Mouse (Mus musculus): ENCODE results near the gene Olfr923.
"Not testable (repeated sequence)": the region's sequence is repeated elsewhere in the genome, so short reads cannot be mapped to it uniquely, and the experiment has no call there.

Gene Olfr923

DNA sequence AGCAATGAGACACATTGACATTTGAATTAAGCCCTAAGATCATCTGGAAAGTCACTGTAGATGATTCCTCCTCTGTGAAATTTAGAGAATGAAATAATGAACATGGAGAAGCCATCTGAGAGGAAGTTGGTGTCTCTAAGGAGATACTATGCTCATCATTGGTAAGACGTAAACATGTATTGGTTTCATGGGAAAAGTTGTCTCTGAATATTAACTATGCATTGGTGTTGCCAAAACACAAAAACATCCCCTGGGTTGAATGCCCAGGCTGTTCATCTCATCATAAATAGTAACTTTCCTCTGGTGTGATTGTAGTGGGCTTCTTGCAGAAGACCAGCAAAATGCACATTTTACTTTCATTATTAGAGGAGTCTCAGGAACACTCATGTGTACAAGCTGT lies at the start of gene Olfr923:
Olfr923 (plus strand) TSS at position 301 of the 400 bp plus-strand sequence.
- no peak for DNase-seq (ENCODE audit: low spot score)

DNA sequence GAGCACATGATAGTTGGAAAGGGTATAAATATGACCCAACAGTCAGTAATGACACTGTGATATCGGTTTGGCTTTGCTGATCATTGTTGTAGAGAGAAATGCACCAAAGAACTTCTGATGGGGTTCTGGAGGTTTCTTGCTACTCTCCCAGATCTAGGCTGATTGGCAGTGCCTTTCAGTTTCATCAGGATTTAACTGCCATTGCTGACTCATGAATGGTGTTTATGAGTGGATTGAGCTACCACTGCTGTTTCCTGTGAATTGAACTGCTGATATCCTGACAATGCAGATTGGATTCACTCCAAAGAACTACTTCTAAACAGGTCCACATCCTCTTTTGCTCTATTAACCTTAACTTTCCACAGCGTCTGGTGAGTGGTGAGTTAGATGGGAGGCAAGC lies 33.7 kb upstream of the Olfr923 start:
- no peak for DNase-seq (ENCODE audit: low spot score)

DNA sequence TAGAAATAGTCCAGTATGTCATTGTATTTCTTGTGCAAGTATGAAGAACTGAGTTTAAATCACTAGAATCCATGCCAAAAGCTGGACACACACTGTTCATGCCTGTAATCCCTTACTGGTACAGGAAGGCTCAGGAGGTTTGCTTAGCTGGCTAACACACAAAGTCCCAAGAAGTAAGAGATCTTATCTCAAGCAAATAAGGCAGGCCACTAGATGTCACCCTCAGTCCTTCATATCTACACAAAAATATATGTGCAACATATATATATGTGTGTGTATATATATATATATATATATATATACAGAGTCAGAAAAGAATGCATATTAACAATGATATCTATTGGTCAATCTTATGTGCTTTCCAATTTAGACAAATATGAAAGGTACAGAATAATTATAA lies 20.6 kb upstream of the Olfr923 start:
- no peak for DNase-seq (ENCODE audit: low spot score)

DNA sequence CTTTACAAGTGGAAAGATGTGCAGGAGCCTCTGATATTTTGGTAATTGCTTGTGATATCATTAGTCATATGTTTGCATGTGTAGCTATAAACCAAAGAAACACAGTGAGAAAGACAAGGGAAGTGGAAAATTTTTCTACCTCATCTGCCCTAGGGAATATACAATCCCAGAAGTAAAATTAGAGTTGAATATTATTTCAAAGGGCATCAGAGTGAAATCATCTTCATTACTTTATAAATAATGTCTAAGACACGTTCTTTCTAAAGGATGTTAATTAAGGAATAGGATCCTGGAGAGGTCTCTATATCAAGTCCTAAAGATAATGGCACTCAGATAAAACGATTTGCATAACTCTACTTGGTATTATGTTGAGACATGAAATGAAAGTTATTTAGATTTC lies 12.0 kb upstream of the Olfr923 start, which contains the start of gene Olfr922:
Olfr922 (plus strand) TSS at position 301 of the 400 bp plus-strand sequence.
- DNase-seq (ENCODE audit: low spot score) = no peak

DNA sequence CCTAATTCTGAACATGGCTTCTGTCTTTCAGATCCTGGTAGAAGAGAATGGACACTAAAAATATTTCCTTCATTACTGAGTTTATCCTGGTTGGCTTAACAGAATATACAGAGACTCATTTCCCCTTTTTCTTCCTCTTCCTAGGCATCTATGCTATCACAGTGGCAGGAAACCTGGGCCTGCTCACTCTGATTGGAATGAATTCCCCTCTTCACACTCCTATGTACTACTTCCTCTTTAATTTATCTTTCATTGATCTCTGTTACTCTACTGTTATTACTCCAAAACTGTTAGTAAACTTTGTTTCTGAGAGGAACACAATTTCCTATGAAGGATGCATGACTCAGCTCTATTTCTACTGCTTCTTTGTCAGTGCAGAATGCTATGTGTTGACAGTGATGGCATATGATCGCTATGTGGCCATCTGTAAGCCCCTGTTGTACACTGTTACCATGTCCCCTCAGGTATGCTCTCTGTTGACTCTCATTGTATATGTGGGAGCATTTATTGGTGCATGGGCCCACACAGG lies 10.8 kb upstream of the Olfr923 start:
- no peak for DNase-seq (ENCODE audit: low spot score)

DNA sequence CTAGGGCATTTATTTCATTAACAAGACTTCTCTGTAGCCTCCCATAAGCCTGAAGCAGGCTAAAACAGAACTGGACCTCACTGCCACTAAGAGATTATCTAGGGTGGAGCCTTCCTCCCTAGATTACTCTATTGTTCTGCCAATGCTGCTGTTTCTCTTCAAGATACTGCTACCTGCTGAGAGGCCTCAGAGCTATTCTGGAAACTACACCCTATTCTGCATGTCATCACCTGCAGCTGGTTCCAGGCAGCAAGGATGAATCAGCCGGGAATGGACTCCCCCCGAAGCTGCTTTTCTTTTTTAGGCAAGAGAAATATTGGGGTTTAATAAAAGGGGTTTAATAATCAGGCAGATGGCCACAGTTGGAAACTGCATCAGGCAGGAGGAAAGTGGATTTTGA lies 6.7 kb downstream of the Olfr923 start:
- DNase-seq (ENCODE audit: low spot score) = no peak

DNA sequence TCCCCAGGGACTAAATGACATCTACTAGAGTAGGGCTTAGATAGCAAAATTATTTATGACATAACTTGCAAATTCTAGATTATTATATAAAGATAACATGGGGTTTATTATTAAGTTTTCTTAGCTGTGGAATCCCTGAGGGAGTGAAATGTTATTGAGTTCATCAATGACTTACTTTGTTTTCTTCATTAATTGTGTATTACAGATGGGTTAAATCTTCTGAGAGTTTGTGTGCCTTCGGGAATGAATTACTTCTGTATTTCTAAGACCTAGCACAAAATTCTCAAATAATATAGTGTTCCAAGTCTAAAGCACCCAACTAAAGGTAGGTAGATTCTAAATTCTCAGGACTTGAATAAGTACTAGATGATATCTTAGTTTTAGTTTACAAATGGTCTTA lies 17.8 kb downstream of the Olfr923 start, which contains the start of gene Olfr924:
Olfr924 (plus strand) TSS at position 301 of the 400 bp plus-strand sequence.
- DNase-seq (ENCODE audit: low spot score) = no peak

DNA sequence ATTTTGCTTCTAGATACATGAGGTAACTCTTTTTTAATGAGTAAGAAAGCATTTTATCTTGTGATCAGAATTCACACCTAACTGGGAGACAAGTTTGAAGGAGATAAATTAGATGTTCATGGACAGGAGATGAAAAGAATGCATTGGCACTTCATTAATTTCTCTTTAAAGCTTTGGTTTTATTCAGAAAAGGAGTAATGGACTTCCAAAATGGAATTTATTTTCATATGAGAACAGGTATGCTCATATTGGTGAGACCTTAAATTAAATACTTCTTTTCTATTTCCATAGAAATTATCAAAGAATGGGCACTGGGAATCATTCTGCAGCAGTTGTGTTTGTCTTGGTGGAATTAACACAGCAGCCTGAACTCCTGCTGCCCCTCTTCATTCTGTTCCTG lies 28.4 kb downstream of the Olfr923 start, which contains the start of gene Olfr26:
Olfr26 (plus strand) TSS at position 301 of the 400 bp plus-strand sequence.
- DNase-seq (ENCODE audit: low spot score) = no peak

DNA sequence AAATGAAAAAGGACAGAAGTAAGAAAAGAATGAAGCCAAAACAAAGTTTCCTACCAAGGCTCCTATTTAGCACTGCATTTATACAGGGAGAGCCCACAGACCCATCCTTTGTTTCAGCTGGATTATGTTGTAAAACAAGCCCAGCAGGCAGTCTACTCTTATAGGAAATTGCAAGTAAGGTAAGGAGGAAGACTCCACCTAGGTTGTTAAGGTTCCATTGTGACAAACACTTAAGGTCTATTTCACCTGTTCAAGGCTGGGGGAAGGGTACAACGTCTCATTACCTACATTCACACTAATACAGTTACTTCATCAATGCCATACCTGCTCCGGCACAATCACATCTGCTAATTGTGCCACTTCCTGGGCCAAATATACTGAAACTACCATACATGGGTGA lies 48.5 kb downstream of the Olfr923 start:
- DNase-seq (ENCODE audit: low spot score) = not testable (repeated sequence)

DNA sequence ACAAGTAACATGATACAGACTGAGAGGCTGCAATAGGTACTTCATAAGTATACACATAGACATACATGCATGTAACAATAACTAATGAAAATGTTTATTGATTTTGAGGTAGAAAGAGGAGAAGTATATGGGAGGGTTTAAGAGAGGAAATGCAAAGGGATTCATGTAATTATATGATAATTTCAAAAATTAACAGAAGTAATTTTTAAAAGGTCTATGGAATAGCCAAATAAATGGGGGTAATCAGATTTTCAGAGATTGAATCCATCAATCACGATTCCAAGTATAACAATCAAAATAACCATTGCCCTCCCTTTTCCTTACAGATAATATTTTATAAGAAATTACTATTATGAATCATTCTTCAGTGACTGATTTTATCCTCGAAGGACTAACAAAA lies 50.5 kb downstream of the Olfr923 start, which contains the start of gene Olfr926:
Olfr926 (plus strand) TSS at position 301 of the 400 bp plus-strand sequence.
- no peak for DNase-seq (ENCODE audit: low spot score)

All from ovary, postnatal 36 days (tissue).